Mouse (Mus musculus): ENCODE results near the gene Znhit2. TPM values are rescaled to one million over a fixed set of nuclear protein-coding genes. Genes with fewer than 3 reads are reported as not detected.

The Znhit2 gene
- 42.3 and 57.7 TPM in 2 replicates for polyA plus RNA-seq (2012; rRNA removed)

DNA sequence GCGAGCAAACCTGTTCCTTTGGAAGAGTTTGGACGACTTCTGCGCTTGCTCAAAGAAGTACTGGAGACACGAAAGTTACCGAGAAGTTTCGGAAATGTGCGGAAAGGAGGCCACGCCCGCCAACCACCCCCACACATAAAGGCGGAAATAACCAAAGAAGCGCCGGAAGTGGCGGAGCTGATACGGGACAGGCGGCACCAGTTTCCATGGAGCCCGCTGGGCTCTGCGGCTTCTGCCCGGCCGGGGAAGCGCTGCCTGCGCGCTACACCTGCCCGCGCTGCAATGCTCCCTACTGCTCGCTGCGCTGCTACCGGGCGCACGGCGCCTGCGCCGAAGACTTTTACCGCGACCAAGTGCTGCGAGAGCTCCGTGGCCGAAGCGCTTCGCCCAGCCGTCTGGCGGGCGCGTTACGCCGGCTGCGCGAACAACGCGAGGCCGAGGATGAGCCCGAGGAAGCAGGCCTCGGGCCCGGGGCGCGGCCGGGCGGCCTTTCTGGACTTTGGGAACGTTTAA, at the start of gene Znhit2:
Znhit2 (plus strand) TSS at position 172 of the 513 bp plus-strand sequence.
- under 1% methylated on average over 58 of the region's 58 CpGs for WGBS
- Histone ChIP-seq H3K36me3 (ENCODE audit: control insufficient read depth, insufficient read depth, low read length) (no peaks in the 10 kb centered on the region), H3K4me1 (ENCODE audit: control insufficient read depth, insufficient read depth, low read length) (peaks cover 14% of the 10 kb centered on the region), H3K27ac (ENCODE audit: insufficient read depth, low read depth, low read length) (peak within 1 kb of the TSS; percentile 67), H3K27me3 (replicated peaks; ENCODE audit: control insufficient read depth, insufficient read depth, low read length) (no peaks in the 10 kb centered on the region), H3K4me3 (ENCODE audit: insufficient read depth, low read depth, low read length) (peak within 1 kb of the TSS; percentile 92)
- TF ChIP-seq POLR2A (IDR thresholded peaks at IDR 0.05; ENCODE audit: low read depth, low read length) (peak; percentile 44), CTCF (conservative IDR thresholded peaks at IDR 0.05; ENCODE audit: insufficient read depth, insufficient read length, low read depth, low read length) (no peak)
- DNase-seq, result peak; percentile 98

GRCm38 (mm10) chr19:6013691-6014090, 47.3 kb upstream of the Znhit2 start:
- TF ChIP-seq CTCF (conservative IDR thresholded peaks at IDR 0.05; ENCODE audit: insufficient read depth, insufficient read length, low read depth, low read length), result no peak
- no peak for TF ChIP-seq POLR2A (IDR thresholded peaks at IDR 0.05; ENCODE audit: low read depth, low read length)
- WGBS, result 81% methylated on average over 10 of the region's 10 CpGs
- DNase-seq, result no peak
- H3K36me3 ChIP-seq (ENCODE audit: control insufficient read depth, insufficient read depth, low read length), result no peaks in the 10 kb centered on the region
- no peak overlapping the region for H3K4me3 ChIP-seq (ENCODE audit: insufficient read depth, low read depth, low read length)
- peak overlapping the region; percentile 9; the same call in 1 of the 2 replicates for H3K27ac ChIP-seq (ENCODE audit: insufficient read depth, low read depth, low read length)
- H3K27me3 ChIP-seq (replicated peaks; ENCODE audit: control insufficient read depth, insufficient read depth, low read length), result no peaks in the 10 kb centered on the region
- H3K4me1 ChIP-seq (ENCODE audit: control insufficient read depth, insufficient read depth, low read length), result peaks cover 5% of the 10 kb centered on the region; the same call in 1 of the 2 replicates

DNA sequence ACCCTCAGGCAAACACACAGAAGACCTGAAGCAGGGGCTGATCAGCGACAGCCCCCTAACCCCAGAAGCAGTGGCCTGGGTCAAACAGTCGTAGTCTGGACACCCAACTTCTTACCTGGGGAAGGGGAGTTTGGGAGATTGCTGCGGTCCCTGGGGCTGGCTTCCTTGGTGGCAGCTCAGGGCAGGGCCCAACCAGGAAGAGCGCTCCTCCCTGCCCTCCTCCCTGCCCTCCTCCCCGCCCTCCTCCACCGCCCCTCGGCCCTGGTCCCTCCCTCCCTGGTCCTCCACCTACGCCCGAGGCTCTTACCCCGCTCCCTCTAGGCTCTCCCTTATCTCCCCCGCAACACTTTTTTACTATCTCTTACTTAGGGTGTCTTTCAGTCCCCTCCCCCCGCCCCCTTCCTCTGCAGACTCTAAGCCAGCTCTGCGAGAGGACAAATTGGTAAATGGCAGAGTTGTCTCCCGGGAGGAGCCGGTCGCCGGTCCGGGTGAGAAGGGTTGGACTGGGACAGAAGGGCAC, 45.9 kb upstream of the Znhit2 start:
- no peak for TF ChIP-seq CTCF (conservative IDR thresholded peaks at IDR 0.05; ENCODE audit: insufficient read depth, insufficient read length, low read depth, low read length)
- no peak for TF ChIP-seq POLR2A (IDR thresholded peaks at IDR 0.05; ENCODE audit: low read depth, low read length)
- peak; percentile 48 for DNase-seq
- peak overlapping the region; percentile 71 for H3K4me3 ChIP-seq (ENCODE audit: insufficient read depth, low read depth, low read length)
- no peaks in the 10 kb centered on the region for H3K36me3 ChIP-seq (ENCODE audit: control insufficient read depth, insufficient read depth, low read length)
- H3K4me1 ChIP-seq (ENCODE audit: control insufficient read depth, insufficient read depth, low read length), result peaks cover 5% of the 10 kb centered on the region; the same call in 1 of the 2 replicates
- H3K27ac ChIP-seq (ENCODE audit: insufficient read depth, low read depth, low read length), result peak overlapping the region; percentile 61
- 2% methylated on average over 16 of the region's 18 CpGs for WGBS
- H3K27me3 ChIP-seq (replicated peaks; ENCODE audit: control insufficient read depth, insufficient read depth, low read length), result no peaks in the 10 kb centered on the region

DNA sequence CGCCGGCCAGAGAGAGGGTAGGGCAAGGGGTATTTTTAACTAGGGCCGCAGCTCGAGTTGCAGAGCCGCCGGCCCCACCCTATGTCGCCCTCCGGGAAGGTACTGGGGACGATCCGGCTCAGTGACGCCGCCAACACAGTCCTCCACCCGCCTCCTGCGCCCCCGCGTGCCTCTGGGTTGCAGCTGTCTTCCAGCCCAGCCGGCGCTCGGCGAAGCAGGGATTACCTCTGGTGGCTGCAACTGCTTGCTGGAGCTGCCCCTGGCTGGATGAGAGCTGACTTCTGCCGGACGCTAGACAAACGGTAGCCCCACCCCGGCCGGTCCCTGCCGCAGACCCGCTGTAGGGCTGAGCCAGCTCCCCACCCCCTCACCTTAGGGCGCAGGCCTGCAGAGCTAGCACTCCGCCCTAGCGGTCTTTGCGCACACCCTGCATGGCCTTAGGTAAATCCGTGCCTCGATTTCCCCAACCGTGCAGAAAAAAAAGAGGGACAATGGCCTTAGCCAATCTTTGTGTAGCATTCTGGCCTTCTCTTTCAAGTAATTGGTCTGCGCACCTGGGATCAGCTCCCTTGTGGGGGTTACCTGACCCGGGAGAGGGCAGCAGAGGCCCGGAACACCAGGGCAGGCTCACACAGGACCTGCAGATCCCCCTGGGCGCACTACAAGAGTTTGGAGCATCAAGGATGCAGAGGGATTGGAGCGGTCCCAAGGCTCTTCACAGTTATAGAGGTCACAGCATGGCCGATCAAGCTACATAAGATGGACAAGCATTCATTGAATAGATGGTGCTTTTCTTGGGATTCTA, 45.3 kb upstream of the Znhit2 start, which contains the start of gene Capn1:
Capn1 (minus strand) TSS at position 387 of the 805 bp plus-strand sequence.
- no peak for TF ChIP-seq POLR2A (IDR thresholded peaks at IDR 0.05; ENCODE audit: low read depth, low read length)
- TF ChIP-seq CTCF (conservative IDR thresholded peaks at IDR 0.05; ENCODE audit: insufficient read depth, insufficient read length, low read depth, low read length), result 0 out of 2 replicates have a peak, but pooled peaks have one; percentile 7
- H3K4me3 ChIP-seq (ENCODE audit: insufficient read depth, low read depth, low read length), result peak within 1 kb of the TSS; percentile 71
- peak within 1 kb of the TSS; percentile 61 for H3K27ac ChIP-seq (ENCODE audit: insufficient read depth, low read depth, low read length)
- no peaks in the 10 kb centered on the region for H3K27me3 ChIP-seq (replicated peaks; ENCODE audit: control insufficient read depth, insufficient read depth, low read length)
- 8% methylated on average over 40 of the region's 40 CpGs for WGBS
- DNase-seq, result peak; percentile 76
- H3K4me1 ChIP-seq (ENCODE audit: control insufficient read depth, insufficient read depth, low read length), result peaks cover 5% of the 10 kb centered on the region; the same call in 1 of the 2 replicates
- H3K36me3 ChIP-seq (ENCODE audit: control insufficient read depth, insufficient read depth, low read length), result no peaks in the 10 kb centered on the region

DNA sequence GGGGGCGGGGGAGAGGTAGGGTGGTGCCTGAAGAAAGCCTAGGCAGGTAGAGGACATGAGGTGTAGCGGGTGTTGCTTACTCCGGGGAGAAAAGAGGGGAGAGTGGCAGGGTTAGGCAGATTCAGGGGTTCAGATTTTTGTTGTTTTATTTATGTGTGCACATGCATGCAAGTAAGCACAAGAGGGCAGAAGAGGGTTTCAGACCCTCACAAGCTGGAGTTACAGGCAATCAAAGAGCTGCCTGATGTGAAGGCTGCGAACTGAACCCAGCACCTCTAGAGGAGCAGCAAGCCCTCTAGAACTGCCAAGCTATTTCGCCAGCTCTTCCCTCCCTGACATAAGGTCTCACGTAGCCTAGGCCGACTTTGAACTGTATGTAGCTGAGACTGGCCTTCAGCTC, 44.5 kb upstream of the Znhit2 start:
- no peak overlapping the region for H3K4me3 ChIP-seq (ENCODE audit: insufficient read depth, low read depth, low read length)
- 61% methylated on average over 7 of the region's 7 CpGs for whole genome bisulfite sequencing

DNA sequence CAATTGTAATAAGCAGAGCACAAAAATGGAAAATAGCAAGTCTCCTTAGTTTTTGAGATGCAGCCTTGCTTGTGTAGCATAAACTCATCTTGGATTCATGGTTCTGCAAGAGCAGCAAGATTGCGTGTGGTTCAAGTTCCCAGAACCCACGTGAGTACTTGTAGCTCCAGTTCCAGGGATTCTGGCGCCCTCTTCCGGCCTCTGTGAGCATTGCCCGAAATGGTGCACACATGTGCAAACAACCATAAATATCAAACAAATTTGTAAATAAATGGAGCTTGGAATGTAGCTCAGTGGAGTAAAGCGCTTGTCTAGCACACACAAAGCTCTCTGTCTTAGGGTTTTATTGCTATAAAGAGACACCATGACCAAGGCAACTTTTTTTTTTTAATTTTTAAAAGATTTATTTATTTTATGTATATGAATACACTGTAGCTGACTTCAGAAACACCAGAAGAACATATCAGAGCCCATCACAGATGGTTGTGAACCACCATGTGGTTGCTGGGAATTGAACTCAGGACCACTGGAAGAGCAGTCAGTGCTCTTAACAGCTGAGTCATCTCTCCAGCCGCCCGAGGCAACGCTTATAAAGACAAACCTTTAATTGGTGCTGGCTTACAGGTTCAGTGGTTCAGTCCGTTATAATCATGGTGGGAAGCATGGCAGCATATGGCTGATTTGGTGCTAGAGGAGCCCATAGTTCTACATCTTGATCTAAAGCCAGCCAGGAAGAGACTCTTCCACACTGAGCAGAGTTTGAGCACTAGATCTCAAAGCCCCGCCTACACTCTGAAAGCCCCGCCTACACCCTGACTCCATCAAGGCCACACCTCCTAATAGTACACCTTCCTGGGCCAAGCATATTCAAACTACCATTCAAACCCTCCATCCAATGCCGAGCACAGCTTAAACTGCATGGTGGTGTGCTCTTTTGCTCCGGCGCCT, 42.6 kb upstream of the Znhit2 start:
- Histone ChIP-seq H3K4me1 (ENCODE audit: control insufficient read depth, insufficient read depth, low read length) (peaks cover 5% of the 10 kb centered on the region; the same call in 1 of the 2 replicates), H3K36me3 (ENCODE audit: control insufficient read depth, insufficient read depth, low read length) (no peaks in the 10 kb centered on the region), H3K27ac (ENCODE audit: insufficient read depth, low read depth, low read length) (no peak overlapping the region), H3K4me3 (ENCODE audit: insufficient read depth, low read depth, low read length) (no peak overlapping the region), H3K27me3 (replicated peaks; ENCODE audit: control insufficient read depth, insufficient read depth, low read length) (no peaks in the 10 kb centered on the region)
- TF ChIP-seq CTCF (conservative IDR thresholded peaks at IDR 0.05; ENCODE audit: insufficient read depth, insufficient read length, low read depth, low read length) (peak; percentile 97; the same call in 1 of the 2 replicates), POLR2A (IDR thresholded peaks at IDR 0.05; ENCODE audit: low read depth, low read length) (no peak)
- DNase-seq, result peak; percentile 93
- 26% methylated on average over 15 of the region's 15 CpGs for WGBS

More for the DNA sequence above, 44.5 kb upstream of the Znhit2 start:
- TF ChIP-seq POLR2A (IDR thresholded peaks at IDR 0.05; ENCODE audit: low read depth, low read length), result no peak
- peak; percentile 22; the same call in 1 of the 2 replicates for TF ChIP-seq CTCF (conservative IDR thresholded peaks at IDR 0.05; ENCODE audit: insufficient read depth, insufficient read length, low read depth, low read length)
- DNase-seq, result no peak
- Histone ChIP-seq H3K27me3 (replicated peaks; ENCODE audit: control insufficient read depth, insufficient read depth, low read length) (no peaks in the 10 kb centered on the region), H3K36me3 (ENCODE audit: control insufficient read depth, insufficient read depth, low read length) (no peaks in the 10 kb centered on the region), H3K27ac (ENCODE audit: insufficient read depth, low read depth, low read length) (no peak overlapping the region), H3K4me1 (ENCODE audit: control insufficient read depth, insufficient read depth, low read length) (peaks cover 5% of the 10 kb centered on the region; the same call in 1 of the 2 replicates)
